Mouse (Mus musculus) NIH3T3 (cell line): ENCODE measurements around the gene Nr5a1.

Experiments used
- DNase-seq: peaks from one replicate; pipeline ENCODE4 v3.0.0-alpha.2; 2012; ENCODE audit warnings: low read depth

Gene Nr5a1

GRCm38 (mm10) chr2:38705036-38705435 lies 9.3 kb downstream of the Nr5a1 start:
- no peak for DNase-seq

GRCm38 (mm10) chr2:38704336-38704735 lies 10.0 kb downstream of the Nr5a1 start:
- DNase-seq: no peak

DNA sequence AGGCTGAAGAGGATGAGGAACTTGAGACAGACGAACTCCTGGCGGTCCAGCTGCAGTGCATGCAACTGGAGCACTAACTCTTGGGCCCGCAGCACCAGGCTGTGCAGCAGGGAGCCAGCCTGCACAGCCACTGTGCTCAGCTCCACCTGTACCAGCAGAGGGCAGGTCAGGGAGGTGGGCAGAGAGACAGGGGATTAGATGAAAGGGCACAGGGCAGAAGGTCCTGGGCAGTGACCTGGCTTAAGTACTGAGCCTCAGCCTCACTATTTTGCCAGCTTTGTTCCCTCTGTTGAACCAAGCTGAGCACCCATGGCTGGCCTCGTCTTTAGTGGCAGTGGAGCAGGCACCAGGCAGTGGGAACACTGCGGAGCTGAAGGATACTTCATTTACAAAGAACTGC lies 14.2 kb downstream of the Nr5a1 start:
- DNase-seq: no peak

DNA sequence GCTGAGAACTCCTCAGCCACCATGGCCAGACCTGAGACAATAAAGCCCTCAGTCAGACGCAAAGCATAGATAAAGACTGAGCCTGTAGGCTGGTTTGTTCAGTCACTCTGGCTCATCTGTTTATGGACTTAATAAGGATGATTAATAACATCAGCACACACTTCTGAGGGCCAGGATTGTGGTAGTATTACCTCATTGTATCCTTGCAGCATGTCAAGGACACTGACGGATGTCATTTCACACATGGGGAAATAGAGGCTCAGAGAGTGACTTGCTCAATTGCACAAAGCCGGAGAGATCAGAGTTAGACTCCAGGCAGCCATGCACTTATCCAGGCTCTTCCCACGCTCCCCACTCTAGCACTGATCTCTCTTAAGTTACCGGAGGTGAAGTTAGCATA lies 15.7 kb downstream of the Nr5a1 start:
- no peak for DNase-seq

- DNase-seq: no peak
Observed at GRCm38 (mm10) chr2:38697128-38698120, 16.9 kb downstream of the Nr5a1 start.

DNA sequence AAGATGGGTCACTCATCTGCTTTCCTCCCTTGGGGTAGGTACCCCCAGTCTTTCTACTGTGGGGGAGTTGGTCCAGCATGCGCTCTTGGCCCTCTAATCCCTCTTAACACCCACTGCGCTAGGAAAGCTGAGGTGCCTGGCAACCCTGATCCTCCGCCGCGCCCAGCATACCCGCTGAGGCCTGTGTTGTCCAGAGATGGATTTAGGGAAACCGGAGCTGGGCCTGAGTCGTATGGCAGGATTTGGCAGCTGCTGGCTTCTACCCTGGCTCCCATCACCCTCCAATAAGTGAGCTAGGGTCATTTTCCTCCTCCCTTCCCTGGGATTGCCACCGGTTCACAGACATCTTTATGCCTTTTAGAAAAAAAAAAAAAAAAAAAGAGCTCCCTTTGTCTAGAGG lies 18.6 kb downstream of the Nr5a1 start:
- no peak for DNase-seq

DNA sequence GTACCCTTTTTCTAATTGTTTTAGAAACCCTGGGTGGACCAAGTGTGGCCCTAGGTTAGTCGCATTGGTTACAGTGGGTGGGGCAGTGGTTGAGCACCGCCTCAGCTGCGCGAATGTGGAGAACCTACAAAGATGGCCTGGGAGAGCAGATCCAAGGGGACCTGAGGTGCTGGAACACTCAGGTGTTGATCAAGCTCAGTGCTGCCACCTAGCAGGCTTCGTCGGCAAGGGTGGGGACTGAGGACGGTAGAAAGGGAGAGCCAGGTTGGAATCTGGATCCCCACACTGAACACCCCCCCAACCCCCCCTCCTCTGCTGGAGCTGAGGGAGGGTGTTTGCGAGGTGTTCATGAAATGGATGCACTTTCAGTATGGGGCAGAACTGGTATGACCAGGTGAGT lies 22.8 kb downstream of the Nr5a1 start:
- DNase-seq: peak; percentile 40

GRCm38 (mm10) chr2:38689881-38690280 lies 24.5 kb downstream of the Nr5a1 start:
- peak; percentile 52 for DNase-seq

- peak; percentile 47 for DNase-seq
Observed at GRCm38 (mm10) chr2:38688791-38689520, 25.4 kb downstream of the Nr5a1 start.

DNA sequence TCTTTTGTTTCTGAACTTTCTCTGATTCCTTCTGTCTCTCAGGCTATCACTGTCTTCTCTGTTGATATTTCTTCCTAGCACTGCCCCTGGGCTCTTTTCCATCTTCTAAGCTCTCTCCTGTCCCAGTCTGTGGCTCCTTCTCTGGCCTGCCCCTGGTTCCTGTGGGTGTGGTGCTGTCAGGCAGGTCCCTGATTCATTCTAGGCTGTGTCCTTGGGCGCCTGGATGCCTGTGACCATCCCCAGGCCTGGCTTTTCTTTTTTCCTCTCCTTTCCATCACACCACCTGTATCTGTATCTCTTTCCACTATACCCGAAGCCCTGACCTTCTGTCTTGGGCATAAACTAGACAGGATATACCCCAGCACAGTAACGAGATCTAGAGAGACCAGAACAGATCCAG lies 28.6 kb downstream of the Nr5a1 start:
- no peak for DNase-seq

- no peak for DNase-seq
Observed at GRCm38 (mm10) chr2:38683083-38683482, 31.3 kb downstream of the Nr5a1 start.

- no peak for DNase-seq
Observed at GRCm38 (mm10) chr2:38682209-38682608, 32.1 kb downstream of the Nr5a1 start.

- peak; percentile 27 for DNase-seq
Observed at GRCm38 (mm10) chr2:38678947-38679346, 35.4 kb downstream of the Nr5a1 start.

DNA sequence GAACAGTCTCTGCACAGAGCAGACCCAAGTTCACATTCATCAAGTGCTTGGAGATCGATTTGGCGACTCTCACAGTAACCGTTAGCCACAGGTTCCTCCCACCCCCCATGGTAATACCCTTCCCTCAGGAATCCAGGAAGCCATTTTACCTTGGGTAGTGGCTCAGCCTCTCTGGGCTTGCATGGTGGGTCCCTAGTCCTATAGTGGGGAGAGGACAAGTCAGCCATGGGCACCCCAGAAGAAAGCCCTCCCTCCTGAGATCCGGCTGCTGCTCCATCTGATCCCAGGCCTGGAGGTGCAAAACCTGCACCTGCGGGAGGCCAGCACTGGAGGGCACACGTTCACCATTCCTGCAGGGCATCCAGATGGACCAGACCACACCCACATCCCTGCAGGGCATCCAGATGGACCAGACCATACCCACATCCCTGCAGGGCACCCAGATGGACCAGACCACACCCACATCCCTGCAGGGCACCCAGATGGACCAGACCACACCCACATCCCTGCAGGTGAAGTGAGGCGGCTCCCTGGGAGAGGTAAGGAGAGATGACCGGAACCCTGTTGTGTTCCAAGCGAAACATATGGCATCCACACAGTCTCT lies 38.9 kb downstream of the Nr5a1 start:
- DNase-seq: peak; percentile 24

- DNase-seq: no peak
Observed at GRCm38 (mm10) chr2:38672496-38672895, 41.8 kb downstream of the Nr5a1 start.

GRCm38 (mm10) chr2:38668802-38669580 lies 45.4 kb downstream of the Nr5a1 start:
- peak; percentile 50 for DNase-seq

GRCm38 (mm10) chr2:38661398-38661797 lies 52.9 kb downstream of the Nr5a1 start:
- peak; percentile 57 for DNase-seq

GRCm38 (mm10) chr2:38658338-38658836 lies 56.0 kb downstream of the Nr5a1 start:
- peak; percentile 91 for DNase-seq

DNA sequence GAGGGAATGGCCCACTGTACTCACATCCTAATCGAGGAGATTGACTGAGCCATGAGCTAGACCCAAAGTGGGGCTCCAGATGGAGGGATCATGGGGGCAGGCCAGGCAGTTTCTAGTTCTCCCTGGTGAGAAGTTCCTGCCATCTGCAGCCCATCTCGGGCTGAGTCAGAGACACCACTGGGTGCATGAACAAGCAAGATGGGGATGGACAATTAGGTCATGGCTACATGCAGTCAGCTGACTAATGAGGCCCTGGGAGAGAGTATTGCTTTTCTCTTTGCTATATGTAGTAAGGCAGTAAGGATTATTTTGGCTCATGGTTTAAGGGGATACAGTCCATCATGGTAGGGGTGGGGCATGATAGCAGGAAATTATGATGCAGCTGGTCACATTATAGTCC lies 60.6 kb downstream of the Nr5a1 start:
- DNase-seq: peak; percentile 37

- DNase-seq: peak; percentile 42
Observed at GRCm38 (mm10) chr2:38653293-38653619, 61.1 kb downstream of the Nr5a1 start.

- DNase-seq: peak; percentile 92
Observed at GRCm38 (mm10) chr2:38652565-38653292, 61.6 kb downstream of the Nr5a1 start.
